Mouse (Mus musculus): ENCODE data around the gene Msmo1. TPM values are rescaled to one million over a fixed set of nuclear protein-coding genes. Genes with fewer than 3 reads are reported as not detected.
A peak's percentile ranks its signal among the peaks of the same experiment; 100 is the strongest.

The Msmo1 gene
- 78.7 and 87.4 TPM in 2 replicates for polyA plus RNA-seq (2015; fragmentation: Nextera tagmentation; extraction: Ambion mirVana)

DNA sequence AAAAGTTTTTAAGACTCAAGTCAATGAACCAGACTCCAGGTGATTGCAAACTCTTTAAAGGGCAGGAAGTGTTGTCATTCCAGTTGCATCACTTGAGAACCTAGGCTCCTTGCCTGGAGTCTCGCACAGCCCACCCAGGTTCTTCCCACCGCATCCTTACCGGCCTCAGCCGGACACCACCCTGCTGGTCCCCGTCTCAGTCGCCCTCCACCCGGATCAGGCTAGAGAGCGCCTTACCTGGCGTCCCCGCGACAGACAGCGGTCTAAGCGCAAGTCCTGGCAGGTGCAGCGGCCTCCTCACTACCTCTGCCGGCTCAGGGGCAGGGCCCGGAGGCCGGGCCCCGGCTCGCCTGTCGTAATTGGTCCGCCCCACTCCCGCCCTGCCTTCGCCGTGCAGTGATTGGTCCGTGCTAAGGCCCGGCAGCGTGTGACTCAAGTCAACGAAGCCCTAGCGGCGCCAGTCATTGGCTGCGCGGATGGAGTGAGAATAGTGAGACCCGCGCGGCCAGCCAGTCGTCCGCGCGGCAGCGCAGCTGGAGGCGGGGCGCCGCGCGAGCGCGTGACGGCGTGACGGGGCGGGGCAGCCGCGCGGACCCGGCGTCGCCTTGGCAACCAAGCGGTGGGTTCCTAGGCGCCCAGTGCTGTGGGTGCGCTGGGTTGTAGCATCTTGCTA, at the start of gene Msmo1:
Msmo1 (minus strand) TSS at position 522 of the 673 bp plus-strand sequence.
- peak within 1 kb of the TSS; percentile 68 for H3K27ac ChIP-seq (ENCODE audit: low read depth, low read length)
- H3K36me3 ChIP-seq (ENCODE audit: control insufficient read depth, insufficient read depth): peaks cover 10% of the 10 kb centered on the region
- ATAC-seq: peak; percentile 100
- H3K27me3 ChIP-seq (replicated peaks; ENCODE audit: control insufficient read depth, insufficient read depth, low read length): no peaks in the 10 kb centered on the region
- no peaks in the 10 kb centered on the region for H3K9me3 ChIP-seq (ENCODE audit: control insufficient read depth)
- H3K4me1 ChIP-seq (replicated peaks; ENCODE audit: control insufficient read depth, insufficient read depth, low read length): 0 out of 2 replicates have a peak, but pooled peaks cover 12% of the 10 kb centered on the region
- peak within 1 kb of the TSS; percentile 80 for H3K4me2 ChIP-seq (replicated peaks; ENCODE audit: low read depth)
- TF ChIP-seq CTCF (IDR thresholded peaks at IDR 0.05; ENCODE audit: low read depth): 0 out of 2 replicates have a peak, but pooled peaks have one; percentile 1
- peak within 1 kb of the TSS; percentile 80 for H3K4me3 ChIP-seq (ENCODE audit: low read depth, low read length)
- WGBS: under 1% methylated on average over 60 of the region's 60 CpGs
- peak within 1 kb of the TSS; percentile 60 for H3K9ac ChIP-seq (ENCODE audit: low read depth, low read length)

DNA sequence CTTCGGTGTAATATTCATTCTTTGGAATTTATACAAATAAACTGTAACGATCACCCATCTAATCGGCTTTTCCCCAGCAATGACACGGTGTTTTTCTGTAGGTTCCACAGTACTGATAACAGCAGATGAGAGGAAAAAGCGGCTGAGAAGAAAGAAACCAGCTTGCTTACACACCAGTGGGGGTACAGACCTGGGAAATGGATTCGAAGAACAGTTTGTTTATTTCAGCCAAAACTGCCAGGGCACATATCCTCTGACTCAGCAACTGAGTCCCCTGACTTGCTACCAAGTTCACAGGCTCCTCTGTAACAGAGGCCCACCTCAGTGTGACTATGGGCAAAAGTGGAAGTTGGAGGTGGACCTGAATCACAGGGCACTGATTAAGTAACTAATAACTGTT, 48.4 kb upstream of the Msmo1 start:
- no peak overlapping the region for H3K9ac ChIP-seq (ENCODE audit: low read depth, low read length)
- H3K27me3 ChIP-seq (replicated peaks; ENCODE audit: control insufficient read depth, insufficient read depth, low read length): no peaks in the 10 kb centered on the region
- H3K4me3 ChIP-seq (ENCODE audit: low read depth, low read length): no peak overlapping the region
- no peak overlapping the region for H3K27ac ChIP-seq (ENCODE audit: low read depth, low read length)
- no peak for TF ChIP-seq CTCF (IDR thresholded peaks at IDR 0.05; ENCODE audit: low read depth)
- H3K9me3 ChIP-seq (ENCODE audit: control insufficient read depth): no peaks in the 10 kb centered on the region
- 76% methylated on average over 6 of the region's 6 CpGs for WGBS
- ATAC-seq: no peak
- no peaks in the 10 kb centered on the region for H3K4me1 ChIP-seq (replicated peaks; ENCODE audit: control insufficient read depth, insufficient read depth, low read length)
- H3K36me3 ChIP-seq (ENCODE audit: control insufficient read depth, insufficient read depth): no peaks in the 10 kb centered on the region
- no peak overlapping the region for H3K4me2 ChIP-seq (replicated peaks; ENCODE audit: low read depth)

DNA sequence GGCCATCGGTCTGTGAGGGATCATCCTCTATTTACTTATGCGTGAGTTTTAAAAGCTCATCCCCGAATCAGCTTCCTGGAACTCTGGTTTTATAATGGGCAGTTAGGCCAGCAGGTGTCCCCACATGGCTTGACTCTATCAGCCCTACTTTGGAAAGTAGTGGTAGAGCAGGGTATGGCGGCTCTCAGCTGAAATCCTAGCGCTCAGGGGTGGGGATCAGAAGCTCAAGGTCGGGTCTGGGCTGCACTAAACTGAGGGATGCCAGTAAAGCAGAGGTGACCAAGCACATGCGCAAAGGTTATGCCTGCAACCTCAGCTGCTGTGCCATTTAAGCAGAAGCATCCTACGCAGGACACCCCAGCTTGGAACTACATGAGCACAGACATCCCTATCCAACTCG, 44.3 kb upstream of the Msmo1 start:
- no peak overlapping the region for H3K27ac ChIP-seq (ENCODE audit: low read depth, low read length)
- ATAC-seq: no peak

DNA sequence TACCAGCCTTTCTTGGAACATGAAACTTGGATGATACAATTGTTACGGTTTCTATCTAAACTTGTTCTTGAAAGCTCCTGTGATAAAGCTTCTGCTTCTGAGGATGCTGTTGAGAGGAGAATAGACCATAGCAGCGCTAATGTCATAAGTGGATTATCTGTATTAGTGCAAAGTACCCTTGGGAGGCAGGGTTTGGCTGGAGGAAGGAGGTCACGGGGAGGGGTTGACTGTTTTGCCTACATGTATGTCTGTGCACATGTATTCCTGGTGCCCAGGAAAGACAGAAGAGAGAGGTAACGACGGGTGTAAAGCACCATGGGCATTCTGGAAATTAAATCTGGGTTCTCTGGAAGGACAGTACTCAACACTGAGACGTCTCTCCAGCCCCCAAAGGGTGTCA, 40.5 kb upstream of the Msmo1 start:
- Histone ChIP-seq H3K9ac (ENCODE audit: low read depth, low read length) (no peak overlapping the region), H3K4me3 (ENCODE audit: low read depth, low read length) (no peak overlapping the region), H3K36me3 (ENCODE audit: control insufficient read depth, insufficient read depth) (no peaks in the 10 kb centered on the region), H3K4me2 (replicated peaks; ENCODE audit: low read depth) (no peak overlapping the region), H3K27me3 (replicated peaks; ENCODE audit: control insufficient read depth, insufficient read depth, low read length) (no peaks in the 10 kb centered on the region), H3K27ac (ENCODE audit: low read depth, low read length) (no peak overlapping the region), H3K4me1 (replicated peaks; ENCODE audit: control insufficient read depth, insufficient read depth, low read length) (no peaks in the 10 kb centered on the region), H3K9me3 (ENCODE audit: control insufficient read depth) (no peaks in the 10 kb centered on the region)
- TF ChIP-seq CTCF (IDR thresholded peaks at IDR 0.05; ENCODE audit: low read depth): no peak
- 95% methylated on average over 6 of the region's 6 CpGs for WGBS
- ATAC-seq: no peak

More for the DNA sequence above, 44.3 kb upstream of the Msmo1 start:
- peak; percentile 60 for TF ChIP-seq CTCF (IDR thresholded peaks at IDR 0.05; ENCODE audit: low read depth)
- H3K4me2 ChIP-seq (replicated peaks; ENCODE audit: low read depth): no peak overlapping the region
- H3K27me3 ChIP-seq (replicated peaks; ENCODE audit: control insufficient read depth, insufficient read depth, low read length): no peaks in the 10 kb centered on the region
- WGBS: 59% methylated on average over 9 of the region's 9 CpGs
- no peak overlapping the region for H3K9ac ChIP-seq (ENCODE audit: low read depth, low read length)
- H3K4me1 ChIP-seq (replicated peaks; ENCODE audit: control insufficient read depth, insufficient read depth, low read length): no peaks in the 10 kb centered on the region
- no peak overlapping the region for H3K4me3 ChIP-seq (ENCODE audit: low read depth, low read length)
- H3K36me3 ChIP-seq (ENCODE audit: control insufficient read depth, insufficient read depth): no peaks in the 10 kb centered on the region
- H3K9me3 ChIP-seq (ENCODE audit: control insufficient read depth): no peaks in the 10 kb centered on the region

DNA sequence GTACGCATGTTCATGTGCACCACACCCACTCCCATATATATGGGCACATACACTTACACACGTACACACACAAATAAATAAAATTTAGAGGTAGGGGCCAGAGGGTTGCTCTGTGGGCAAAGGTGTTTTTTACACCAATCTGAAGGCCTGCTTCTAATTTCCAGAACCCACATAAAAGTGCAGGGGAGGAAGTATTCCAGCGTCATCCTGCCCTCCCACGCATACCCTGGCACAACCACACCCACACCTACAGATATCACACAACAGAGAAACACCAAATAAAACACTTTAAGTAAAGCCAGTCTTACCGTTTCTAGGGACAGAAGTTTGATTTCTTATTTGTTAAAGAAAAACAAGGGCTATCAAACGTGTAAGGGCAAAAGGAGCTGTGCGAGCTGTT, 37.2 kb upstream of the Msmo1 start:
- no peak overlapping the region for H3K4me3 ChIP-seq (ENCODE audit: low read depth, low read length)
- H3K4me2 ChIP-seq (replicated peaks; ENCODE audit: low read depth): no peak overlapping the region
- ATAC-seq: no peak
- TF ChIP-seq CTCF (IDR thresholded peaks at IDR 0.05; ENCODE audit: low read depth): no peak
- H3K9me3 ChIP-seq (ENCODE audit: control insufficient read depth): no peaks in the 10 kb centered on the region
- H3K4me1 ChIP-seq (replicated peaks; ENCODE audit: control insufficient read depth, insufficient read depth, low read length): no peaks in the 10 kb centered on the region
- H3K27me3 ChIP-seq (replicated peaks; ENCODE audit: control insufficient read depth, insufficient read depth, low read length): no peaks in the 10 kb centered on the region
- 79% methylated on average over 7 of the region's 7 CpGs for WGBS
- no peak overlapping the region for H3K27ac ChIP-seq (ENCODE audit: low read depth, low read length)
- H3K36me3 ChIP-seq (ENCODE audit: control insufficient read depth, insufficient read depth): no peaks in the 10 kb centered on the region
- H3K9ac ChIP-seq (ENCODE audit: low read depth, low read length): no peak overlapping the region

DNA sequence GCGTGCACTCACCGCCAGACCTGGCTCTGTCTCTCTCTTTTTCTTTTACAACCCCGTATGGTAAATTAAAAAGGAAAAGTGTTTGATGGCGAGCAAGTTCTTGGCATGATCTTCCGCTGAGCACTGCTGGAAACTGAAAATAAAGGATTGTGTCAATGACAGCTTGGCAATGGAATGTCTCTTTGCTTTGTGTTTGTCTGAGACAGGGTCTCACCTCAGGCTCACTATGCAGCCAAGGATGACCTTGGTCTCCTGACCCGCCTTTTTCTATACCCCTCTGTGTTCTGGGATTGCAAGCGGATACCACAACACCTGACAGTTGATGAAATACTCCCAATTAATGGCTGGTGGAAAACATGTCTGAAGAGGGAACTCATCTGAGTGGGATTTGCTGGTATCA, 36.0 kb upstream of the Msmo1 start:
- Histone ChIP-seq H3K27me3 (replicated peaks; ENCODE audit: control insufficient read depth, insufficient read depth, low read length) (no peaks in the 10 kb centered on the region), H3K36me3 (ENCODE audit: control insufficient read depth, insufficient read depth) (no peaks in the 10 kb centered on the region), H3K9ac (ENCODE audit: low read depth, low read length) (no peak overlapping the region), H3K4me2 (replicated peaks; ENCODE audit: low read depth) (no peak overlapping the region), H3K9me3 (ENCODE audit: control insufficient read depth) (no peaks in the 10 kb centered on the region), H3K27ac (ENCODE audit: low read depth, low read length) (no peak overlapping the region), H3K4me1 (replicated peaks; ENCODE audit: control insufficient read depth, insufficient read depth, low read length) (no peaks in the 10 kb centered on the region), H3K4me3 (ENCODE audit: low read depth, low read length) (no peak overlapping the region)
- ATAC-seq: no peak
- 84% methylated on average over 7 of the region's 7 CpGs for WGBS
- no peak for TF ChIP-seq CTCF (IDR thresholded peaks at IDR 0.05; ENCODE audit: low read depth)
